Mouse (Mus musculus) intestine, embryonic 16.5 days (tissue): ENCODE results near the gene H2-Ke6. TPM values are rescaled to one million over a fixed set of nuclear protein-coding genes. Genes with fewer than 3 reads are reported as not detected.

ENCODE experiments used
- ATAC-seq: fragments of 200-750 bp; cut with Nextera tagmentation; 2 replicates; pipeline ENCODE4 v1.8.0; 2017; ENCODE audit warnings: moderate TSS enrichment, moderate library complexity
- H3K27ac ChIP-seq: fragments of 300-500 bp; sonication (generic); 2 replicates; pipeline ENCODE4 v1.5.1; 2014; ENCODE audit warnings: mild to moderate bottlenecking, low read length
- H3K27me3 ChIP-seq: fragments of 300-500 bp; sonication (generic); replicated peaks from 2 replicates; pipeline ENCODE4 v1.6.1; 2014; ENCODE audit warnings: low read length, control low read depth, mixed read lengths; ENCODE audit not compliant: control insufficient read depth, insufficient read depth
- H3K36me3 ChIP-seq: fragments of 300-500 bp; sonication (generic); 2 replicates; pipeline ENCODE4 v1.6.1; 2014; ENCODE audit warnings: low read length, control low read depth; ENCODE audit not compliant: control insufficient read depth, insufficient read depth
- H3K4me1 ChIP-seq: fragments of 300-500 bp; sonication (generic); 2 replicates; pipeline ENCODE4 v1.6.1; 2014; ENCODE audit warnings: low read length, control low read depth, mixed read lengths; ENCODE audit not compliant: control insufficient read depth, insufficient read depth
- H3K4me2 ChIP-seq: fragments of 300-500 bp; sonication (generic); 2 replicates; pipeline ENCODE4 v1.6.1; 2014; ENCODE audit warnings: low read depth, low read length, control low read depth
- H3K4me3 ChIP-seq: fragments of 300-500 bp; sonication (generic); 2 replicates; pipeline ENCODE4 v1.5.1; 2014; ENCODE audit warnings: mild to moderate bottlenecking, low read length
- H3K9ac ChIP-seq: fragments of 300-500 bp; sonication (generic); 2 replicates; pipeline ENCODE4 v1.6.1; 2014; ENCODE audit warnings: low read depth, low read length
- H3K9me3 ChIP-seq: fragments of 300-500 bp; sonication (generic); 2 replicates; pipeline ENCODE4 v1.6.1; 2016; ENCODE audit warnings: low read length, control low read depth; ENCODE audit not compliant: control insufficient read depth
- WGBS: fragments of 180-500 bp; shearing (Covaris S2); extraction: QIAGEN DNeasy Blood & Tissue Kit; methylation state at CpG from one replicate; pipeline ENCODE4 v1.1.7; 2014; 5-methylcytosine and 5-hydroxymethylcytosine counted together
- polyA plus RNA-seq: library from polyadenylated mRNA; unstranded; fragments of >200 nt; fragmentation: Nextera tagmentation; extraction: Ambion mirVana; gene quantifications from 2 replicates; pipeline ENCODE4 v1.2.1, GENCODE M21; 2015

H2-Ke6 gene
- polyA plus RNA-seq, 1 experiment from 2014 or later, result 66.7 TPM

GRCm38 (mm10) chr17:34024861-34025755 is 2.8 kb downstream of the H2-Ke6 start:
- Histone ChIP-seq H3K4me3 (peak overlapping the region; percentile 90), H3K36me3 (peaks cover 30% of the 10 kb centered on the region), H3K4me1 (peaks cover 43% of the 10 kb centered on the region), H3K9ac (peak overlapping the region; percentile 93), H3K9me3 (no peaks in the 10 kb centered on the region), H3K4me2 (peak overlapping the region; percentile 94), H3K27me3 (no peaks in the 10 kb centered on the region), H3K27ac (peak overlapping the region; percentile 84)
- ATAC-seq, result peak; percentile 16
- WGBS, result under 1% methylated on average over 53 of the region's 57 CpGs

- H3K27me3 ChIP-seq, result no peaks in the 10 kb centered on the region
- peak within 1 kb of the TSS; percentile 94 for H3K4me2 ChIP-seq
- peak within 1 kb of the TSS; percentile 84 for H3K27ac ChIP-seq
- H3K9ac ChIP-seq, result peak within 1 kb of the TSS; percentile 93
- H3K4me3 ChIP-seq, result peak within 1 kb of the TSS; percentile 90
- H3K36me3 ChIP-seq, result peaks cover 29% of the 10 kb centered on the region
- under 1% methylated on average over 58 of the region's 58 CpGs for whole genome bisulfite sequencing
- peak; percentile 62 for ATAC-seq
- 0 out of 2 replicates have a peak, but pooled peaks cover 4% of the 10 kb centered on the region for H3K9me3 ChIP-seq
- peaks cover 36% of the 10 kb centered on the region for H3K4me1 ChIP-seq
Measured at GRCm38 (mm10) chr17:34024317-34024821, 3.5 kb downstream of the H2-Ke6 start, which contains the start of gene Ring1. TSS of gene Ring1 (minus strand) at chr17:34024680.

DNA sequence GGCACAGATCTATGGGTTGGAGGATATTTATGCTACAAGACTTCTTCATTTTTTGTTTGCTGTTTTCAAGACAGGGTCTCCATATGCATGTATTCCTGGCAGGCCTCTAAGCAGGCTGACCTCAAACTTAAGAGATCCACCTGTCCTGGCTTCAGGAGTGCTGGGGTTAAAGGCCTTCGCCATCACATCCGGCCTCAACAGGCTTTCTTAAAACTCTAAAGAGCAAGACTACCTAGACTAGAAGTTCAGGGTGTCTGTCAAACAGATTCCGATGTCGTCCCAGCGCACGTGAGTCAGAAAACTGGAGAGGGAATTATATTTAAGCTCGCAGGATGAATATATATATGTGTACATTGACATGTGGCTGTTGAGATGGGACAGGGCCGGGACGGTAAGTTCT is 4.2 kb downstream of the H2-Ke6 start:
- H3K4me1 ChIP-seq, result peaks cover 29% of the 10 kb centered on the region
- H3K27ac ChIP-seq, result no peak overlapping the region
- ATAC-seq, result no peak
- H3K9me3 ChIP-seq, result 0 out of 2 replicates have a peak, but pooled peaks cover 7% of the 10 kb centered on the region
- 61% methylated on average over 9 of the region's 9 CpGs for WGBS
- peak overlapping the region; percentile 90 for H3K4me3 ChIP-seq
- H3K4me2 ChIP-seq, result peak overlapping the region; percentile 94
- peak overlapping the region; percentile 93; the same call in 1 of the 2 replicates for H3K9ac ChIP-seq
- H3K27me3 ChIP-seq, result no peaks in the 10 kb centered on the region
- peaks cover 23% of the 10 kb centered on the region for H3K36me3 ChIP-seq

- 97% methylated on average over 20 of the region's 20 CpGs for WGBS
Measured at GRCm38 (mm10) chr17:34022987-34023386, 4.9 kb downstream of the H2-Ke6 start.

GRCm38 (mm10) chr17:34022414-34022783 is 5.5 kb downstream of the H2-Ke6 start:
- Histone ChIP-seq H3K36me3 (peaks cover 18% of the 10 kb centered on the region), H3K27ac (no peak overlapping the region), H3K27me3 (no peaks in the 10 kb centered on the region), H3K4me1 (peaks cover 22% of the 10 kb centered on the region), H3K4me3 (no peak overlapping the region), H3K9ac (no peak overlapping the region), H3K9me3 (0 out of 2 replicates have a peak, but pooled peaks cover 7% of the 10 kb centered on the region), H3K4me2 (no peak overlapping the region)
- no peak for ATAC-seq
- 90% methylated on average over 14 of the region's 14 CpGs for WGBS

More at GRCm38 (mm10) chr17:34022987-34023386, 4.9 kb downstream of the H2-Ke6 start:
- peaks cover 23% of the 10 kb centered on the region for H3K4me1 ChIP-seq
- no peak for ATAC-seq
- peaks cover 18% of the 10 kb centered on the region for H3K36me3 ChIP-seq
- no peak overlapping the region; the same call in 1 of the 2 replicates for H3K4me3 ChIP-seq
- no peak overlapping the region for H3K9ac ChIP-seq
- no peak overlapping the region for H3K27ac ChIP-seq
- H3K4me2 ChIP-seq, result no peak overlapping the region
- 0 out of 2 replicates have a peak, but pooled peaks cover 7% of the 10 kb centered on the region for H3K9me3 ChIP-seq
- H3K27me3 ChIP-seq, result no peaks in the 10 kb centered on the region

- Histone ChIP-seq H3K27ac (no peak overlapping the region), H3K4me2 (no peak overlapping the region), H3K4me3 (no peak overlapping the region), H3K27me3 (no peaks in the 10 kb centered on the region), H3K9ac (no peak overlapping the region), H3K9me3 (0 out of 2 replicates have a peak, but pooled peaks cover 7% of the 10 kb centered on the region), H3K36me3 (peaks cover 18% of the 10 kb centered on the region), H3K4me1 (peaks cover 16% of the 10 kb centered on the region)
- 94% methylated on average over 22 of the region's 23 CpGs for WGBS
- no peak for ATAC-seq
Measured at GRCm38 (mm10) chr17:34021539-34022413, 6.1 kb downstream of the H2-Ke6 start.

GRCm38 (mm10) chr17:34013436-34013835 is 14.4 kb downstream of the H2-Ke6 start:
- Histone ChIP-seq H3K27ac (no peak overlapping the region), H3K4me3 (no peak overlapping the region), H3K9ac (no peak overlapping the region), H3K4me2 (no peak overlapping the region), H3K36me3 (no peaks in the 10 kb centered on the region), H3K9me3 (no peaks in the 10 kb centered on the region), H3K4me1 (no peaks in the 10 kb centered on the region), H3K27me3 (no peaks in the 10 kb centered on the region)
- ATAC-seq, result no peak
- 93% methylated on average over 8 of the region's 8 CpGs for WGBS

GRCm38 (mm10) chr17:34010156-34010555 is 17.7 kb downstream of the H2-Ke6 start:
- H3K27me3 ChIP-seq, result no peaks in the 10 kb centered on the region
- no peak overlapping the region for H3K4me2 ChIP-seq
- no peak for ATAC-seq
- no peak overlapping the region for H3K27ac ChIP-seq
- no peaks in the 10 kb centered on the region for H3K4me1 ChIP-seq
- no peak overlapping the region for H3K9ac ChIP-seq
- H3K4me3 ChIP-seq, result no peak overlapping the region
- H3K9me3 ChIP-seq, result no peaks in the 10 kb centered on the region
- WGBS, result 77% methylated on average over 5 of the region's 5 CpGs
- no peaks in the 10 kb centered on the region for H3K36me3 ChIP-seq

DNA sequence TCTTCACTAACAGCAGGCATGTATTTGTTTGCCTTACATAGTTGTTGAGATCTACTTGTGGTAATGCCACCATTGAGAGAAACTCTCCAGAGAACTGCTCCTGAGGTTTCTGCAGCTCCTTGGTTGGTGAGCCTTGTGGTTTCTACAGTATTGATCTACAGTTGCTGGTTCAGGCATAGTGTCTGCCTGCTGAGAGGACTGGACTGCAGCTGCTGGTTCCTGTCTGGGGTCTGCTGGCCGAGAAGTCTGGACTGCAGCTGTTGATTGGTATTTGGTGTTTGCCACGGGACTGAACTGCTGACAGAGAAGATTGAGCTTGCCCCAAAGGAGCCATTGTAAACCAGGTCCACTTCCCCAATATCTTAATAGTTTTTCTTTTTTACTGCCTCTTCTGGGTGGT is 21.3 kb downstream of the H2-Ke6 start:
- Histone ChIP-seq H3K27me3 (no peaks in the 10 kb centered on the region), H3K9ac (no peak overlapping the region), H3K9me3 (no peaks in the 10 kb centered on the region), H3K36me3 (no peaks in the 10 kb centered on the region), H3K4me2 (no peak overlapping the region), H3K27ac (no peak overlapping the region), H3K4me3 (no peak overlapping the region), H3K4me1 (no peaks in the 10 kb centered on the region)
- ATAC-seq, result no peak
- 50% methylated on average over 2 of the region's 2 CpGs for WGBS
